Mouse (Mus musculus) heart, adult 18-20 months (tissue): ENCODE data around the gene 4930435E12Rik. TPM values are rescaled to one million over a fixed set of nuclear protein-coding genes. Genes with fewer than 3 reads are reported as not detected.
"Not testable (repeated sequence)": the region's sequence is repeated elsewhere in the genome, so short reads cannot be mapped to it uniquely, and the experiment has no call there.

Source experiments
- DNase-seq, 2 experiments: peaks; one replicate each; pipeline ENCODE4 v3.0.0; 2021 to 2022; ENCODE audit warnings: mixed read lengths in 1 of 2
- long read RNA-seq, 2 experiments: library from polyadenylated mRNA; stranded (forward); transcript quantifications; one replicate each; pipeline ENCODE4 v2.0.0; 2021
- total RNA-seq, 2 experiments: library from RNA; stranded (reverse); gene quantifications; 2 replicates each; pipeline ENCODE4 v1.2.3; 2021

Gene 4930435E12Rik
- not detected for total RNA-seq
- long read RNA-seq, experiment 1 = 0 reads
- long read RNA-seq, experiment 2 = 0 reads

DNA sequence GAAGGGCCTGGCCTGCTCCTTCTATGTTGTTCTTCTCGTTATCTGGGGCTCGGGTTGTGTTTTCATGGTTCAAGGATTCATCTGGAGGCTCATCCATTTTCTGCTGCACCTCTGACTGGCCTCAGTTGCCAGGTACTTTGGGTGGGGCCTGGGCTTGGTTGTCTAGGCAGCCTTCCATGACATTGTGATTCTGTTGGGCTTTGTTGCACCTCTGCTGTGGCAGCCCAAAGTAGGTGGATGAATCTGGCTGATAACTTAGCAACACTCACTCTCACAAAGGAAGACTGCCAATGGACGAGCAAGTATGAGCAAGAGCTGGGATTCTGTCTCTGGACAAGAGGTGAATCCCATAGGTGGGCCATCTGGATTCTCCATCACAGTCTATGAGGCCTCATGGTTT lies at the start of gene 4930435E12Rik:
Gene 4930435E12Rik (minus strand): TSS at position 101 of the 400 bp plus-strand sequence.
- no peak for DNase-seq

DNA sequence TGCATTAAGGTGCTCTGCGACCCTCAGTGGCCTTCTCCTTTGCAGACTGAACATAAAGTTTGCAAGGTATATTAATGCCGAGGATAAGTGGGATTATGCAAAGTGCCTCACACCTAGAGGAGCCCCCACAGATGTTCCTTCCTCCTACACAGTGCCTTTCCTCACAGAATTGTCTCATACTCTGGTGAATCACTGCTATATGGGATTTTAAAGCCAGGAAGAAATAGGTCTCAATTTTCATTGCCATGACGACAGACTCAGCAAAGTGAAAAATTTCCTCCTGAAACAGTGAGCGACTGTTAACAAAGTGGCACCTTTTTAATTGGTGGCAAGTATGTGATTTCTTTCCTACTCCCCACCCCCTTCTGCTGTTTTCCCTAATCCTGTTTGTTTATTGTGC lies 45.9 kb upstream of the 4930435E12Rik start:
- no peak for DNase-seq

DNA sequence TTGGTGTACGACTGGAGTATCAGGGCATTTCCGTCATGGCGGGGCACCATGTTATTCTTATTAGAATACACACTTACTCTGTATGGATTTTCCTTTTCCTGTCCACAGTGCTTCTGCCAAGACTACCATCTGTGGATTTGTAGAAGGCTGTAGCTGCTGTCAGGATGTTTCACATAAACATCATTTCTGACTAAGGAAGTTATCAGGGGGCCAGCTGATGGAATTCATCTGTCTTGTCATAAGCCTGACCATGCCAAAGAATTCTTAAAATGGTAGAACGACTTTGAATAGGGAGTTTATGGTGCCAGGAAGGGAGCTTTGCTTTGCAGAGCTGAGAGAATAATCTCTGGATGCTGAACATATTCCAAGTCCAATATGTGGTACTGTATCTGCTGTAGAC lies 44.7 kb upstream of the 4930435E12Rik start:
- DNase-seq = no peak

DNA sequence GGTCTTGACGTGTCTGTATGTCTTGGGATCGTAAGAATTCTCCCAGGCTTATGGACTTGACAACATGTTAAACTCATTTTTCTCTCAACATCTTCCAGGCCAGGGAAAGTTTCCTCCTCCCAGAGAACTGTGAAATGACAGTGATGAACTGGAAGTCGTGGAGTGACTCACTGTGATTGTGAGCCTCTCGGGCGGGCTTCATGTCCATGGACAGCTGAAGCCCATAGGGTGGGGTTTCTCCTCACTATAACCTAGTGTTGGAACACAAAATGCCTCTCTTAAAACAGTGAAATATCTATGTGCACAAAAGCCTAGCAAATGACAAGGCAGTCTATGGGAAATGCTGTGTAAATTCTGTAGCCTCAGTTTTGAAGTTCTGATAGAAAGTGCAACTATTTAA lies 35.8 kb upstream of the 4930435E12Rik start:
- DNase-seq = no peak

DNA sequence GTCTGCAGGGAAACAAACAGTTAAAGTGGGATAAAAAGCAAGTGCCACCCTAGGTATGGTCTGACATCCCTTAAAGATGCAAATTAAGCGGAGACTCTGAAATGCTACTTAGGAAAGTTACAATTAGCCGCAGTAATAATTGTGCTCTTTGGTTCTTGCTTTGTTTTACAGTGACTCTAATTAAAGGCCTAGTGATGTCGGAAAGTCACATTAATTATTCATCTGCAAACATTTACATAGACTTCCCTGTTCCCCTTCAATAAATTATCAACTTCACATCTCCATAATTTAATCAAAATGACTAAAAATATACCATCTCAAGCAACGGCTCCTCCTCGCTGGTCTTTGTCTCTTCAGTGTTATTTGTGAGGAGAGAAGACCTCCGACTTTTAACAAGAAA lies 32.0 kb upstream of the 4930435E12Rik start:
- DNase-seq = no peak

DNA sequence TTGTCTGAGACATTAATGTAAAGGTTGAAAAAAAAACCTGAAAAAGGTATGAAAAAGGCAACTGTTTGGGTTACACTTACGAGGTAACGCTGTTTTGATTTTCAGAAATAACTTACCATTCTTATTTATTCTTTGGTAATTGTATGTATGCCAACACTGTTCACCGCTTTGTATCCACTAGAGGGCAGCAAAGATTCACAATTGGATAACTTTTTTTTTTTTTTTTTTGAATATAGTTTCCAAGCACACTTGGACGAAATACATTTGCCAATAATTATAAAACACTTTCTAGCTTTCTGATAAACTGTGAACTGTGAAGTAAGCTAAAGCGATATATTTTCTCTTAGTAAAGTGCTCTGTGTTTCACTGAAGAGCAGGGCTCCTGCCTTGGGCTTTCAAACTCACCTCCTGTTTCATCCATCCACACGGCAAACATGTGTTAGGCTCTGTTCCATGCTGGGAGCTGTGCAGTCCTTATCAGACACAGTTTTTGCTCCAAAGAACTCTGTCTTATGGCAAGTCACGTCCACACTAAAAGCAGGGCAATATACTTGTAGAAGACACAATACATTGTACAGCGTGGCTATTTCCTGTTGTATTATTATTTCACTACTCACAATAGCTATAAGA lies 29.7 kb upstream of the 4930435E12Rik start:
- peak; percentile 6 to 56 for DNase-seq

DNA sequence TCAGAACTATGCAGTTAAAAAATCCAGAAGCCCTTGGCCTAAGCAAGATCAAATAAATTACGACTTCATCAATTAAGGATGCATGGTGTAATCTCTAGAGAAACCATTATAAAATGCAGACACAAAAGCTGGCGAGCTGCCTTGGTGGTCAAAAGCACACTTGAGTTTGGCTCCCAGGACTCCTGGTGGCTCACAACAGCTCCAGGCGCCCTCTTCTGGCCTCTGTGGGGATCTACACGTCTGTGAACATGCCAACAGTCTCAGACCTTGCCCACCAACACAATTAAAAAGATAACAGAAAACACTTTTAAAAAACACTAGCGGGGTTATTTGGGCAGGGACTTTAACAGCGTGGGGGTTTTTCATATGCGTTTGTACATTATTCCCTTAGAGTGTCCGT lies 16.0 kb downstream of the 4930435E12Rik start:
- DNase-seq = peak; percentile 70 to 80

DNA sequence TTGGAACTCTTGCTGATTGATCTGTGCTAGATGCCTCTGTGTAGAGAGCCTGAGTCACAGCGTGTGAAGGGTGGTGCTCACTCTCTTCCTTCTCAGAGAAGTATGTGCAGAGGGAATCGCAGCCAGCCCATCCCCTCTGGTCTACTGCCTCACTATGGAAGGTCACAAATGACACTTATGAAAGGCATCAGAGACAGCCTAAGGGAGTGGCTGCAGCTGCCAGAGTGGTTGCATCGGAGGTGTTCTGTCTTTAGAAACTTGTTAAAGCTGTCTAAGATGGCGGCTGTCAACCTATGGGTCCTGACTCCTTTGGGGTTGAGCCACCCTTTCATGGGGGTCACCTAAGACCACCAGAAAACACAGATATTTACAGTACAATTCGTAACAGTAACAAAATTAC lies 18.4 kb downstream of the 4930435E12Rik start:
- DNase-seq = no peak

DNA sequence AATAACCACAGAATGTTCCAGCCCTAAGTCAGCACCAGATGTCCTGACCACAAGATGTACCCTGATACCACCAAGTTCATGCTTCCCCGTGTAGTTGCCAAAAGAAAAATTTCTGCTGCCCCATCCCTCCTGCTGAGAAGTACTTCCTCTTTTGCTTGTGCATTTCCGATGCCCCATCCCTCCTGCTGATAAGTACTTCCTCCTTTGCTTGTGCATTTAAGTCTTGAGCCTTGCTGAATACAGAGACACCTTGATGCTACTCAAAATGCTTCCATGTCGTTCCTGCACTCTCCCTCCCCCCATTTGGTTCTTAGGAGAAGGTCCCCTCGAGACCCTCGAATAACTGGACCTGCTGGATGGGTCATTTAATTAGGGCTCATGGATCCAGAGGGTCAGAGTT lies 20.8 kb downstream of the 4930435E12Rik start:
- DNase-seq = not testable (repeated sequence)

DNA sequence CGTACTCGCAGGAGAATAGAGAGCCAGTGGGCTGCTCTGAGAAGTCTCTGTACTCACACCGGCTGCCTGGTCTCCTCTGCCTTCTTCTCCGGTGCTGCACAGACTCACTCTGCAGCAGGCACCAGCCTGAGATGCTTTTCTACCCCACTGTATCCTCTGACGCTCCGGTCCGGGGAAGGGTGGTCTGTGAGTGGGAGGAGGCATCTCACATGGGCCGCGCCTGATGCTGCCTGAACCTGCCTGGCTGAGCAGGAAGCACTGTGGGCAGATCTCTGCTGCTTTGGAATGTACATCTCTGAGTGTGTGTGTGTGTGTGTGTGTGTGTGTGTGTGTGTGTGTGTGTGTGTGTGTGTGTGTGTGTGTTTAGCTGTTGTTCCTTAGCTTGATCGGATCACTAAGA lies 28.5 kb downstream of the 4930435E12Rik start, which contains the start of gene Upk1b:
Gene Upk1b (minus strand): TSS at position 238 of the 400 bp plus-strand sequence.
- DNase-seq = peak in 1 of 2 experiments; percentile 14

DNA sequence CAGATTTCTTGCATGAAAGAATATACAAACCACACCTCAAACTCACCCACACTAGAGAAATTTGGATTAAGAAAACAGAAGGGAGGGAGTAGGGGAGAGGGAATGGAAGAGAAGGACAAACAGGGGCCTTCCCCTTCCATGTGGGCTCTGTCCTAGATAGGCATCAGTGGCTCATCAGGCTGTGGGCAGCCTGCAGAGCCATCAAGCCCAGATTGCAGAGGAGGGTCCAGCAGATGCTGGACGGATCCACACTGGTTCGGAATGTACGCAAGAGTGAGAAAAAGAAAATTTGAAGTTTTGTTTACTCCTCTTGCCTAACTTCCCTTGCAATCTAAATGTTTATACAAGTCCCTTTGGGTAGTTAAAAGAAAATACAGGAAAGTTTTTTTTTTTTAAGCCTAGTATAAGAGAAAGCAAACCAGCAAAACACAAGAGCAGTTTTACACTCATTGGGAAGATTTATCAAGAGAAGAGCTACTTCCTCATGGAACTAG lies 29.5 kb downstream of the 4930435E12Rik start:
- DNase-seq = no peak

DNA sequence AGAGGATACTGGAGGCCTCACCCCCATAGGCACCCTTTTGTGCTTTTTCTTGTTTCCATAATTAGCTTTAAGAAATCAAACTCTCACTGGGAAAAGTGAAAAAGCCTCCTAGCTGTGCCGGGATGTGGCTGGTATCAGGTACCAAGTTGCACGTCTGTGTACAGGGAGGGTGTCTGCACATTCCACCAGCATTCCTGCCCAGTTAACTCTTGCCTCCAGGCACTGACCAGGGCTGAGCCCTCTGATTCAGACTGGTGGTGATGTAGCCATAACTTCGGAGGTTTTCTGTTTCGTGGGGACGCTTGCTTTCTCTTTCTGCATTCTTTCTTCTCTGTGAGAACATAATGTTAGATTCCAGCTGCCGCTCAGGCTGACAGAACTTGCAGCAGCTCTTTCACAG lies 35.4 kb downstream of the 4930435E12Rik start:
- peak in 1 of 2 experiments; percentile 13 for DNase-seq

DNA sequence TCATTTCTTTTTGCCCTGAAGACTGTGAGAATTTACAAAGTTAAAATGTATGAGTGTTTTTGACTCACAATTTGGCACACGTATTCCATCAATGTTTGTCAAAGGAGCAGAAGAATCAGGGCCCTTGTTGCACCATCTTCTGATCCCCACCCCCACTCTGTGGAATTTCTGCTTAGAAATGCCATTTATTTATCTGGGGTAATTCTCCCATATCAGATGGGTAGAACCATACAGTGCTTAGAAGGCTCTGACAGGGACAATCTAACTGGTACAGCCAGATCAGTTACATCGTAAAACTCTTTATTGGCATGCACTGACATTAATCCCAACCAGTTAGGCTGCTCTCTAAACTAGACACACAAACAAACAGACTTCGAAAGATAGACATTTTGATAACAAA lies 38.6 kb downstream of the 4930435E12Rik start:
- DNase-seq = no peak

DNA sequence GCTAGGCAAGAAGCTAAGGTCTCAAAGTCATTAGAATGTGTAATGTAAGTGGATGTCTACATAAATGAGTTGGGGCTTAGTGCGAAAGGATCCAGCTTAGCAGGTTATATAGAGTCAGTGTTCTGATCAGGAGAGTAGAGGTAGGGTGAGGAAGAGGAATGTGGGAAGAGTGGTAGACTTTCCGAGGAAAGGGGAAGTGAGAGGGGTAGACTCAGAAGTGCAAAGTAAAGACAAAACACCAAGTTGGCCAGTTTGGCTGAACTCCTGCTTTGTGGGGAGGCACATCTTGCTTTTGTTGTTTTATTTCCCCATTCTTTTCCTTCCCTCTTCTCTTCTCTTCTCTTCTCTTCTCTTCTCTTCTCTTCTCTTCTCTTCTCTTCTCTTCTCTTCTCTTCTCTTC lies 39.5 kb downstream of the 4930435E12Rik start:
- no peak for DNase-seq

DNA sequence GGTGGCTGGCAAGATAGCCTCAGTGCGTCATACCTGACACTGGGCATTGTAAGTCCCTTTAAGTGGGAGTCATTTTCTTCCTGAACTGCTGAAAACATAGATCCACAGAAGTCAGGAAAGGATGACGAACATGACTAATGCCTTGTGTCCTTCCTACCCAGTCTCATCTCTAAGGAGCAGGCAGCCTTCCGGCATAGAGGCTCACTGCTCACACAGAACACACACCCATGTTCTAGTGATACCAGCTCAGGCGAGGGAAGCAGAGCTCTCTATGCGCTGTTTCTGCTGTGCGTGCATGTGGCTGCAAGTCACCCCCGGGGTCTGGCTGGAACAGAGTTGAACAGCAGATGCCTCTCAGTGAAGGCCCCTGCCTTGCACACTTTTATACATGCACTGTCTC lies 43.2 kb downstream of the 4930435E12Rik start:
- DNase-seq = no peak

DNA sequence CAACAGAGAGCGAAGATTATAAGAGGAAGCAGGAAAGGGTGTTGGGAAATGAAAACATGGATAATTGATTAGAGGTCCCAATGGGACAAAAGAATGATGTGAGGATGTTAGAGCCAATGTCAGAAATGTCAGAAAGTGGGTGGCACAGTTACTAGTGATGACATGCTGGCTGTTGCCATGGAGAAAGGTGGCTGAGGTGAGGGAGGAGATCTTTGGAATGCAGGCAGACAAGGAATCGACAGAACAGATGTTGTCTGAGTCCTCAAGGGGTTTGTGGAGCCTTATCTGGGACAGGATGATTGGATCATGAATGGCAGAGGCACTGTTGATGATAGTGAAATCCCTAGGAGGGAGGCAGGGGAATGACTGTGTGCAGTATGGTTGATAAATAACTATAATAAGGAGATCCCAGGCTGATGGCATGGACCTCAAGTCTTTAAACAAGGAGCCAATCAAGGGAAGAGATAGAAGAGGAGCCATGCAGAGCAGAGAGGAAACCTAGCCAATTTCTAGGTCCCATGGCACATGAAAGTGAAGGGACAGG lies 46.0 kb downstream of the 4930435E12Rik start:
- no peak for DNase-seq

DNA sequence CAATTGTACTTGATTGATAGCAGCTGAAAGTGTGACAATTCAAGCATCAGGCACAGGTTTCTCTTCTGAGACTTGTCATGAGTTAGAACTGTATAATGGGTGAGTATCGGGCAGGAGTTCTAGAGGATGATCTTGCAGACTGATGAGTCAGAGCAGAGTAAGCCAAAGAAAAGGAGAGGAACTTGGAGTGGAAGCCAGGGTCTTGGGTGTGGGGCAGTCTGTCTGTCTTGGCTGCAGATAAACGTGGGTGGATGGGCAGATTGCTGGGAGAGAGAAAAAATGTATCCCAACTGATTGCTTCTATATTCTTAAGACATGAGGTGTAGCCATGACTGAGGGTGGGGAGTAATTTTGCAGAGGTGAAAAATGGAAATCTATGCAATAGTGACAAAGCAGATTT lies 46.6 kb downstream of the 4930435E12Rik start:
- no peak for DNase-seq

DNA sequence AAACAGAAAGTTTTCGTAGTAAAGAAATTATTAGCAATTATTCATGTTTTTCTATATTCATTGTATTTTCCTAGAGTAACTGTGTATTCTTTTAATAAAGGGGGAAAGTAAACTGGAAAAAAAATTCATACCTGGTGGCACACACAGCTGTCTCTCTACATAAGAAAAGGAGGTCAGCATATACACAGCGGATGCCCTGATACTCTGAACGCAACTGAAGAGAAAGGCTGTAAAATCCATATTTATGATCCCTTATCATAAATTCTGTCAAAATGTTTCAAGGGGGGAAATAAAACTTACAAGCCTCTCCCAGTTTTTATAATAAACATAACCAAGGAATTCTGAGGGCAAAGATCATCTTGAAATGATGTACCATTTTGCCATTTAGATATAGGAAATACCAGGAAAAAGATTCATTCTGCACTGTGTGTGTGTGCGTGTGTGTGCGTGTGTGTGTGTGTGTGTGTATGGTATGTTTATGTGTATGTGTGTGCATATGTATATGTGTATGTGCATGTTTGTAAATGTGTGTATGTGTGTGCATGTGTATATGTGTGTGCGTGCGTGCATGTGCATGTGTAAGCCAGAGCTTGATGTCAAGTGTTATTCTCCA lies 47.5 kb downstream of the 4930435E12Rik start:
- no peak for DNase-seq

DNA sequence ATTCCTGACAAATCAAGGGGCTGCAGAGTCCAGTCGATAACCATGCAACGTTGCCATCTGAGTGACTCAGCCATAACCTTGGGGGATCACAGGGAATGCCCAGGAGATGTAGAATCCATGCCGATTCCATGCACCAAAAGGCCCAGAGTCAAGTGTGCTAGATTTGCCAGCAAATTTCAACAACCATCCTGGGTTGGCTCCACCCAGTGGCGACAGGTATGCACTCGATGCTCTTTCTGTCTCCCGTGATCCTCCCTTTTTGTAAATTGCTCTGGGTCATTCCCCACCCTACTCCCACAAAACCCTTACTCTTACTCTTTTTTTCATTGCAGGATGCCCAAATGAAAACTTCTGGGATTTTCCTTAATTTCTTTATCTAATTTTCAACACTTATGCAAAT lies 52.2 kb downstream of the 4930435E12Rik start:
- no peak for DNase-seq

DNA sequence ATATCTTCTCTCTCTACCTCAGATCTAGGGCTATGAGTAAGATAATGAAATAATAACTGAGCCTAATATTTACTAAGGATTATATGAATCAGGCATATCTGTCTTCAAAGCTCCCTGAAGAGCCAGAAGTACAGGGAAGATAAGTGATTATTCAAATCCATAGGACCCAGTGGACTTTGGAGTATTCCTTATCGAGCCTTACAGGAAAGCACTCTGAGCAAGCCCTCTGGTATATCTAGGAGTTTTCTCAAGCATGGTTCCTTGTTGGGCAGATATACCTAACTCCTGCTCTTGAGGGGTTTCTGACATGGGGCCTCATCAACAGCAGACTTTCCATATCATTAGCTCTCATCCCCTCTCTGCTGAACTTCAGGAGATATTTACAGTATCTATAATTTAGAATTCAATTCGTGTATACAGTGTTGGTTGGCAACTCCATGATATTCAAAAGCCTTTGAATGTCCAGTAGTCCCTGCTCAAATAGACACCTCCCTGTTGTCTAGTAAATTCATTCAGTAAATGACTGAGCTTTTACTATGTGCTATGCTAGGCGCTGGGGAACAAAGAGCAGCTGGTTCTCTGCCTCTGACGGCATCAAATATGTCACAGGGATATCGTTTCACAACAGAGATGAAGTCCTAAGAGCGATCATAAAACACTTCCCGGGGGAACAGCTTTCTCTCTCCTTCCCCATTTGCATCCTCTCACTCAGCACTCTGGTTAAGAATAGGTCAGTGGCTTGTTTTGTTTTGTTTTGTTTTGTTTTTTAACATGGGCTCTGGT lies 53.4 kb downstream of the 4930435E12Rik start:
- DNase-seq = no peak

DNA sequence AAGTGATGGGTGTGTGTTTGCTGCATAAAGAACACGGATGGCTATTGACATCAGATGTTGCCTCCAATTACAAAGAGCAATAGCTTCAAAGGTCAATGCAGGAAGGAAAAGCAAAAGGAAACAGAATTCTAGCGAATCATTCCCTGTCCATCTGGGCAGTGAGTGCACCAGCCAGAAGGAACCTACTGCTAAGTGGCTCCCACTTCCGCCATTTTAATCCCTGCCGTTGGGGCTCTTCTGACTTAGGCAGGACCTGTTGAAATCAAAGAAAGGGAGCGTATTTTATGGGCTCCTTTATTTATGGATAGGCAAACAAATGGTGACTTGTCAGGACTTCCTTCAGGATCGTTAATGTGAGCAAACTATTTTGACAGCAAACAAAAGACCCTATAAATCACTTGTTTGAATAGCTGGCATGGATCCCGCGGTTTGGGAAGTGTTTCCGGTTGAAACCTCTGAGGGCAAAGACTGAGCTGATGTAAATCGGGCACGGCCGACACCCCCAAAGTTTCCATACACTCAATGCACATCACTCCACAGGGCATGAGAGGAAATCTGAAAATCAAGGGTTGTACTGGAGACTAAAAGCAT lies 55.5 kb downstream of the 4930435E12Rik start:
- no peak for DNase-seq

DNA sequence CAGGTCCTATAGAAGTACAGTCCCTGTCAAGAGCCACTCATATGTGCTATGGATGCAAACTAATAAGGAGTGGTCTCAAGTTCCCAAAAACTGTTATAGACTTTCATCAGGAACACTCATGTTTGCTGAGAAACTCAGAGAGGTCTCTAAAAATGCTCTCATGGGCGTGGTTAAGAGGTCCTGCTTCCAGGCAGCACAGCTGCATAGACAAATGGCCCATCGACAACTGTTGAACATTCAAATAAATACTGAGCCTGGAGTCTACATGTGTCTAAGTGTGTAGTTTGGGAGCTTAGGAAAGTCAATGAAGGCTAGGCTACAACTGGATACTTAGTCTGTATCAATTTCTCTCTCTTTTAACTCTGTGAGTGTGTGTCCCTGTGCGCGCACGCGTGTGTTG lies 57.4 kb downstream of the 4930435E12Rik start:
- DNase-seq = no peak
